Mouse (Mus musculus): ENCODE data around the gene Ddx19b. TPM values are rescaled to one million over a fixed set of nuclear protein-coding genes. Genes with fewer than 3 reads are reported as not detected.

Ddx19b gene
- total and polyA plus RNA-seq, 3 experiments: 12.6 to 14.4 (median 13.5) TPM

DNA sequence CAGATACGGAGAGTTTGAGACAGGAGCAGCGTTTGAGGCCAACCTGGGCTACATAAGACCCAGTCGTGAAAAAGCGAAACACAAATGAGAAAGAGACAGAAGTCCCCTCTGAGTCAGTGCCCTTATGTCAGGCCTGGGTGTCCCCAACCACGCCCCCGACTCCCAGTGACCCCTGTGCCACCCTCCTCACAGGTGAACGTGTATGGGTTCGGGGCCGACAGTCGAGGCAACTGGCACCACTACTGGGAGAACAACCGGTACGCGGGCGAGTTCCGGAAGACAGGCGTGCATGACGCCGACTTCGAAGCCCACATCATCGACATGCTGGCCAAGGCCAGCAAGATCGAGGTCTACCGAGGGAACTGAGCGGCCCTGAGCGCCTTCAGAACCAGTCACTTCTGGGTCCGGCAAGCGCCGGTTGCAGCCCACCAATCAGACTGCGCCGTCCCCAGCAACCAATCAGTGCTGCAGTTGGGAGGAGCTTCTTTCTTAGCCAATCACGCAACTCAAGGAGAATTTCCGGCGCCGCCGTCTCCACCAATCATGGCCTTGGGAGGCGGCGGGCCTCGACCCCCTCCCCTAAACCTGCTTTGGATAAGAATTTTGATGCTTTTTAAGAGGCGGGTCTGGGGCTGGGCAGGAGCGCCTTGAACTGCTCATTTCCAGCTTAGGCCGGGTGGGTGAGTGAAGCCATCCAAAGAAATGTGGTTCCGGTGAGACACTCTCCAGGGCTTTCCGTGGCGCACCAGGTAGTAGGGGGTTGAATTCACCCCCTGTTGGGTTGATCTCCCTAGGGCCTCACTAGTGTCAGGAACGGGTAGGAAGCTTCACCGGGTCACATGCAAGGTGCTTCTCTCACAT is 61.4 kb downstream of the Ddx19b start:
- H3K9me3 ChIP-seq (replicated peaks; ENCODE audit: low read length): no peaks in the 10 kb centered on the region
- dilution Hi-C loops (cut with MboI; ENCODE audit: extremely low pct_ligation_motif_present, extremely low pct_unique_long_range_greater_than_20kb, low sequenced_read_pairs): no loop called here
- in situ Hi-C loops (cut with MboI; ENCODE audit: low pct_ligation_motif_present, low pct_unique_long_range_greater_than_20kb, low sequenced_read_pairs): no loop called here
- no peaks in the 10 kb centered on the region for H3K79me2 ChIP-seq (replicated peaks; ENCODE audit: control insufficient read depth, extremely low read depth, insufficient read depth, poor library complexity, severe bottlenecking)
- peaks cover 74 to 98% of the 10 kb centered on the region in 2 experiments for H3K36me3 ChIP-seq (replicated peaks in 1 of 2; ENCODE audit: control insufficient read depth in 1 of 2, insufficient read depth in 1 of 2, low read length in 1 of 2)
- no peaks in the 10 kb centered on the region for H3K4me1 ChIP-seq (ENCODE audit: control insufficient read depth in 1 of 2, insufficient read depth in 2 of 2)
- no peak overlapping the region for H3K9ac ChIP-seq (ENCODE audit: insufficient read depth, low read depth)
- no peak overlapping the region for H3K4me3 ChIP-seq (replicated peaks in 1 of 3; ENCODE audit: low read depth in 2 of 3, low read length in 2 of 3, poor library complexity in 1 of 3)
- H3K27ac ChIP-seq (ENCODE audit: insufficient read depth, low read depth): no peak overlapping the region
- no peak for DNase-seq (ENCODE audit: extremely low read depth)
- no peak overlapping the region for H3K4me2 ChIP-seq (ENCODE audit: insufficient read depth, low read depth, poor library complexity, severe bottlenecking)
- TF ChIP-seq POLR2A (IDR thresholded peaks at IDR 0.05; ENCODE audit: low read depth, low read length) (0 out of 2 replicates have a peak, but pooled peaks have one; percentile 20), SMC3 (IDR thresholded peaks at IDR 0.05; ENCODE audit: low read depth, low read length) (no peak)
- H3K27me3 ChIP-seq (replicated peaks): no peaks in the 10 kb centered on the region

- no peak overlapping the region for H3K9ac ChIP-seq (ENCODE audit: insufficient read depth, low read depth)
- no peak overlapping the region for H3K4me2 ChIP-seq (ENCODE audit: insufficient read depth, low read depth, poor library complexity, severe bottlenecking)
- H3K79me2 ChIP-seq (replicated peaks; ENCODE audit: control insufficient read depth, extremely low read depth, insufficient read depth, poor library complexity, severe bottlenecking): no peaks in the 10 kb centered on the region
- TF ChIP-seq ELF1 (IDR thresholded peaks at IDR 0.05; ENCODE audit: low read depth, low read length) (no peak), SIN3A (IDR thresholded peaks at IDR 0.05; ENCODE audit: low read length) (no peak), USF2 (conservative IDR thresholded peaks at IDR 0.05; ENCODE audit: low read depth, low read length) (no peak)
- no peaks in the 10 kb centered on the region for H3K27me3 ChIP-seq (replicated peaks)
- no peak overlapping the region for H3K4me3 ChIP-seq (replicated peaks in 1 of 3; ENCODE audit: low read depth in 2 of 3, low read length in 2 of 3, poor library complexity in 1 of 3)
- dilution Hi-C loops (cut with MboI; ENCODE audit: extremely low pct_ligation_motif_present, extremely low pct_unique_long_range_greater_than_20kb, low sequenced_read_pairs): no loop called here
- no peak for DNase-seq (ENCODE audit: extremely low read depth)
- in situ Hi-C loops (cut with MboI; ENCODE audit: low pct_ligation_motif_present, low pct_unique_long_range_greater_than_20kb, low sequenced_read_pairs): no loop called here
- H3K4me1 ChIP-seq (ENCODE audit: control insufficient read depth in 1 of 2, insufficient read depth in 2 of 2): no peaks in the 10 kb centered on the region
- no peak overlapping the region for H3K27ac ChIP-seq (ENCODE audit: insufficient read depth, low read depth)
- H3K9me3 ChIP-seq (replicated peaks; ENCODE audit: low read length): no peaks in the 10 kb centered on the region
- H3K36me3 ChIP-seq (replicated peaks in 1 of 2; ENCODE audit: control insufficient read depth in 1 of 2, insufficient read depth in 1 of 2, low read length in 1 of 2): peaks cover 73 to 98% of the 10 kb centered on the region in 2 experiments
Observed at GRCm38 (mm10) chr8:110967326-110967725, 64.2 kb downstream of the Ddx19b start.

GRCm38 (mm10) chr8:110966586-110966985 is 65.0 kb downstream of the Ddx19b start:
- H3K4me2 ChIP-seq (ENCODE audit: insufficient read depth, low read depth, poor library complexity, severe bottlenecking): no peak overlapping the region
- TF ChIP-seq MAX (IDR thresholded peaks at IDR 0.05; ENCODE audit: low read length): no peak
- no peak for TF ChIP-seq KAT2A (IDR thresholded peaks at IDR 0.05; ENCODE audit: insufficient replicate concordance, low read length)
- TF ChIP-seq POLR2AphosphoS2 (IDR thresholded peaks at IDR 0.05; ENCODE audit: low read depth, low read length): no peak
- TF ChIP-seq CHD1 (IDR thresholded peaks at IDR 0.05; ENCODE audit: low read depth, low read length): no peak
- no peak for TF ChIP-seq IRF4 (IDR thresholded peaks at IDR 0.05; ENCODE audit: low read depth, low read length)
- no peak for TF ChIP-seq BHLHE40 (IDR thresholded peaks at IDR 0.05; ENCODE audit: low read depth, low read length)
- no peak for TF ChIP-seq SIN3A (IDR thresholded peaks at IDR 0.05; ENCODE audit: low read length)
- TF ChIP-seq USF2 (conservative IDR thresholded peaks at IDR 0.05; ENCODE audit: low read depth, low read length): no peak
- no peak for TF ChIP-seq GABPA (IDR thresholded peaks at IDR 0.05; ENCODE audit: insufficient replicate concordance, low read depth, low read length)
- no peak for TF ChIP-seq TBP (conservative IDR thresholded peaks at IDR 0.05; ENCODE audit: low read depth, low read length)
- TF ChIP-seq ETS1 (conservative IDR thresholded peaks at IDR 0.05; ENCODE audit: low read depth, low read length): no peak
- no peak for TF ChIP-seq MAFK (IDR thresholded peaks at IDR 0.05; ENCODE audit: insufficient replicate concordance, low read length)
- no peak for TF ChIP-seq NRF1 (IDR thresholded peaks at IDR 0.05; ENCODE audit: low read depth, low read length)
- no peak for TF ChIP-seq RCOR1 (conservative IDR thresholded peaks at IDR 0.05; ENCODE audit: low read depth, low read length)
- TF ChIP-seq EP300 (IDR thresholded peaks at IDR 0.05; ENCODE audit: low read length): no peak
- peaks cover 72 to 98% of the 10 kb centered on the region in 2 experiments for H3K36me3 ChIP-seq (replicated peaks in 1 of 2; ENCODE audit: control insufficient read depth in 1 of 2, insufficient read depth in 1 of 2, low read length in 1 of 2)
- H3K9ac ChIP-seq (ENCODE audit: insufficient read depth, low read depth): no peak overlapping the region
- H3K4me3 ChIP-seq (replicated peaks in 1 of 3; ENCODE audit: low read depth in 2 of 3, low read length in 2 of 3, poor library complexity in 1 of 3): no peak overlapping the region
- DNase-seq (ENCODE audit: extremely low read depth): no peak
- H3K9me3 ChIP-seq (replicated peaks; ENCODE audit: low read length): no peaks in the 10 kb centered on the region
- H3K79me2 ChIP-seq (replicated peaks; ENCODE audit: control insufficient read depth, extremely low read depth, insufficient read depth, poor library complexity, severe bottlenecking): no peaks in the 10 kb centered on the region
- dilution Hi-C loops (cut with MboI; ENCODE audit: extremely low pct_ligation_motif_present, extremely low pct_unique_long_range_greater_than_20kb, low sequenced_read_pairs) (no loop called here), in situ Hi-C loops (cut with MboI; ENCODE audit: low pct_ligation_motif_present, low pct_unique_long_range_greater_than_20kb, low sequenced_read_pairs) (no loop called here)
- H3K27me3 ChIP-seq (replicated peaks): no peaks in the 10 kb centered on the region
- no peaks in the 10 kb centered on the region for H3K4me1 ChIP-seq (ENCODE audit: control insufficient read depth in 1 of 2, insufficient read depth in 2 of 2)
- H3K27ac ChIP-seq (ENCODE audit: insufficient read depth, low read depth): no peak overlapping the region

All from CH12.LX (cell line).